Mouse (Mus musculus): ENCODE data around the gene Vmn1r198. TPM values are rescaled to one million over a fixed set of nuclear protein-coding genes. Genes with fewer than 3 reads are reported as not detected.
"Not testable (repeated sequence)": the region's sequence is repeated elsewhere in the genome, so short reads cannot be mapped to it uniquely, and the experiment has no call there.

The Vmn1r198 gene
- total RNA-seq (2021): not detected

- no peak for DNase-seq (ENCODE audit: low spot score)
- intact Hi-C loops (cut with DNase I): no loop called here
These were observed at the start of gene Vmn1r198 for GRCm38 (mm10) chr13:22350064-22350463. Gene Vmn1r198, plus strand, starts transcription at chr13:22350364.

DNA sequence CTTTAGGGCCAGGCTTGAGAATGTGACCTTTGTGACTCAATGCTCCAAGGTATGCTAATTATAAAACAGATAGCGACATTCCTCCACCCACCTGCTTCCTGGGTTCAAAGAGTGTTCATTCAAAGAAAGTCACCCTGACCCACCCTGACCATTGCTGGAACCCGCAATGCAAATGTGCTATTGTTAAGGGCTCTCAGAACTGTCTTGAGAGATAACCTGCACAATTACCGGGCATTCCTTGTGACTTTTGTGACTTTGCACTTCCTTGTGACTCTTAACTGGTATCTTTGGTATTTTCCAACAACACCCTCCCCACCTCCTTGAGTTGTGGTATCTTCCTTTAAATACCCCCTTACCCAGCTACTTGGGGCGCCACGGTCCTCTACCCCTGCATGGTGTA lies 42.1 kb upstream of the Vmn1r198 start:
- intact Hi-C loops (cut with DNase I); DNase-seq (ENCODE audit: low spot score): not testable (repeated sequence)

DNA sequence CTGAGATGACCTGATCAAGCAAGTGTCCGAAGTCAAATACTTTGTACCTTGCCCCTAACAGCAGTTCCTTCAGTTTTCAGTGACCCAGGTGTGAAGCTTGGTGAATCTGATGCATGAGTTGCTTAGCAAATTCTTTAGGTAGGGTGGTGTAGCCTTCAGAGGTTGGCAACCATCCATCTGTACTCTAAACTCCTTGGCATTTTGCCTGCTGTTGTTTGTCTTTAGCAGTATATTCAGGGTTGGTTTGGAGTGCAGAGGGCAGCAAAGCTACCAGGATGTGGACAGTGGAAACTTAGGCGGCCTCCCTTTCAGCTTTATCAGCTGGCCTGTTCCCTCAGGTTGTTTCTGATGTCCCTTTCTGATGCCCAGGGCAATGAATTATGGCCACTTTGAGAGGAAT lies 34.8 kb upstream of the Vmn1r198 start:
- intact Hi-C loops (cut with DNase I): no loop called here
- no peak for DNase-seq (ENCODE audit: low spot score)

DNA sequence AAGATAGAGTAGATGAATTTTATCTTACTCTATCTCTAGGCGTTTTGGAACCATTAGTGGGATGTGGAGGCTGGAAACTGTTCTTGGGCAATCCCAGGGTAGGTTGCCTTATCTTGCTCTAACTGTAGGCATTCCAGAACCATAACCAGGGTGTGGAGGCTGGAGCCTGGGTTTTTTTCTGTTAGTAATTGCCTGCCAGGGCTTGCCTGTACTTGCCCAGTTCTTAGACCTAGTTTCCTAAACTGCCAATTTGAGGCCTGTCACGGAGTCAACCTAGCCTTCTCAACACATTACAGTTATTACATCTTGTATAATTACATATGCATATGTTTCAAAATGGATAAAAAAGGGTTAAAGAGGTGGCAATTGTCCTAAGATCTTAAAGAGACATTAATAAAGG lies 32.8 kb upstream of the Vmn1r198 start:
- no peak for DNase-seq (ENCODE audit: low spot score)
- intact Hi-C loops (cut with DNase I): no loop called here

DNA sequence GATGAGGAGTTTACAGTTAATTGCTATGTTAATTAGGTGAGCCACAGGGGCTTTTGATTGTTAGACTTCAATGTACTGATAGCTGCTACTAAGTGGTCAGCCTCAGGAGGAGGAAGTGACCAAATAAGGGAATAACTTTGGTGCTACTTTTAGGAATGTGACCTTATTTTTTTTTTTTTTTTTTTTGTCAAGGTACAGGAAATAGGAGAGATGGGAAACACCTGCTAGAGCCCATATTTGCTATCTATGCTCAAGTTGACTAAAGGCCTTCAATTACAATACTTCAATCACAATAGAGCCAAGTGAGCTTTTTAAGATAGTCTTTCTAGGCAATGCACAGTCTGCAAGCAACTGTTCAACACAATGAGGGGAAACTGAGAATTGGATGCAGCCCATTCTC lies 30.1 kb upstream of the Vmn1r198 start:
- no peak for DNase-seq (ENCODE audit: low spot score)
- intact Hi-C loops (cut with DNase I): no loop called here

DNA sequence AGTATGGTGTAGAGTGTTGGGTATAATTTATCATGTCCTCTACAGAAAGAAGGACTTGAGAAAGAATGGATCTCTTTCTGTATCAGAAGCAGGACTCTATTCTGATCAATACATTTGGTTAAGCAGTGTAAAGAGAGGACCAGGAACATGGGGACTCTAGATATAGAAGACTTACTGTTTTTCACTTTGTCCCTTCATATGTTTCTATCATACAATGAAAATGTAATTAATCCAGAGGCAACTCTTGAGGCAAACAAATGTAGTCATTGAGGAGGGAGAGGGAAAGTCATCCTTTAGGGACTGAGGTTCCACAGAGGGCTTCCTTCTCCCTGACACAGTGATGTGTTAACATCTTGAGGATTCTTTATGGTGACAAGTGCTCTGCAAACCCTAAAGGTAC lies 25.9 kb upstream of the Vmn1r198 start, which contains the start of gene Vmn1r197:
Vmn1r197 (plus strand) TSS at position 301 of the 400 bp plus-strand sequence.
- no peak for DNase-seq (ENCODE audit: low spot score)
- intact Hi-C loops (cut with DNase I): no loop called here

GRCm38 (mm10) chr13:22333269-22333668 lies 16.9 kb upstream of the Vmn1r198 start:
- intact Hi-C loops (cut with DNase I): no loop called here
- no peak for DNase-seq (ENCODE audit: low spot score)

DNA sequence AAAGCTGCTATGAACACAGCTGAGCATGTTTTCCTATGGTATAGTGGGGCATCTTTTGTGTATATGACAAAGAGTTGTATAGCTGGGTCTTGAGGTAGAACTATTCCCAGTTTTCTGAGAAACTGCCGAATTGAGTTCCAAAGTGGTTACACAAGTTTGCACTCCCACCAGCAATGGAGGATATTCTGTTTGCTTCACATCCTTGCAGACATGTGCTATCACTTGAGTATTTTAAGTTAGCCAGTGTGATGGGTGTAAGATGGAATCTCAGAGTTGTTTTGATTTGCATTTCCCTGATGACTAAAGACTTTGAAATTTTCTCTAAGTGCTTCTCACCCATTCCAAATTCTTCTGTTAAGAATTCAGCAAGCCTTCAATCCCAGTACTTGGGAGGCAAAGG lies 14.6 kb upstream of the Vmn1r198 start:
- intact Hi-C loops (cut with DNase I): no loop called here
- DNase-seq (ENCODE audit: low spot score): no peak

GRCm38 (mm10) chr13:22350813-22351212 lies 649 bp downstream of the Vmn1r198 start:
- no peak for DNase-seq (ENCODE audit: low spot score)

DNA sequence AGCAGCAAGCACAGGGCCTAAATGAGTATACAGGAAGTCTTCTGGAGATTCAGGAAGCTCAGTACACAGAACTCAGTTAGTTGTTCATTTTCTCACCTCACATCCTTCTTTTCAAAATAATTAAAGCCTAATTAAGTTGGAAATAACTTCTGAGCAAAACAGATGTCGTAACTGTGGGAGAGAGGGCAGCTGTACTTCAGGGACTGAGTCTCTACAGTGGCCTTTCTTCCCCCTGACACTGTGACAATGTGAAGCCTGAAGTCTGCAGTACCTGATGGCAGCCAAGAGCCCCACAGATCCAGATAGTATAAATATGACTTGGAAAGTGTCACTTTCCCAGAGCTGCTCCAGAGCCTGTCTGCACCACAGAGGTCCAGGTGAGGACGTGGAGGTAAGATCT lies 29.4 kb downstream of the Vmn1r198 start, which contains the start of gene Vmn1r199:
Vmn1r199 (plus strand) TSS at position 301 of the 400 bp plus-strand sequence.
- intact Hi-C loops (cut with DNase I): no loop called here
- no peak for DNase-seq (ENCODE audit: low spot score)

More at GRCm38 (mm10) chr13:22350813-22351212, 649 bp downstream of the Vmn1r198 start:
- intact Hi-C loops (cut with DNase I): no loop called here

DNA sequence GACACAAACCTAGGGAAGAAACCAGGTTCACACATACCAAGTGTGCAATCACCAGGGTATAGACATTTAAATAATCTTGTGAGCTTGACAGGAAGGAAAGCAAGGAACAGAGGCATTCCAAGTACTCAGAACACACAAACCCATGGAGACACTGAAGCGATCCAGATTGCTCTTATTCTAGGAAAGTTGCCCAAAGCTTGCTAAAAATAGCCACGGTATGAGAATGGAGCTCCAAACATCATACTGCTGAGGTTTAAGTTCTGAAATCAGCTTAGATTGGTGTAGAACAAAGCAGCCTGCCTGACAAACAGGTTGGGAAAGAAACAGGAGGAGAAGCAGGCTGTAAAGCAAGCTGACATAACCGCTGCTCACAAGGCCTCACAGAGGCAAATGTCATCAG lies 31.0 kb downstream of the Vmn1r198 start:
- DNase-seq (ENCODE audit: low spot score): not testable (repeated sequence)

GRCm38 (mm10) chr13:22383401-22383800 lies 33.2 kb downstream of the Vmn1r198 start:
- no peak for DNase-seq (ENCODE audit: low spot score)
- intact Hi-C loops (cut with DNase I): no loop called here

More for the DNA sequence above, 31.0 kb downstream of the Vmn1r198 start:
- intact Hi-C loops (cut with DNase I): not testable (repeated sequence)

DNA sequence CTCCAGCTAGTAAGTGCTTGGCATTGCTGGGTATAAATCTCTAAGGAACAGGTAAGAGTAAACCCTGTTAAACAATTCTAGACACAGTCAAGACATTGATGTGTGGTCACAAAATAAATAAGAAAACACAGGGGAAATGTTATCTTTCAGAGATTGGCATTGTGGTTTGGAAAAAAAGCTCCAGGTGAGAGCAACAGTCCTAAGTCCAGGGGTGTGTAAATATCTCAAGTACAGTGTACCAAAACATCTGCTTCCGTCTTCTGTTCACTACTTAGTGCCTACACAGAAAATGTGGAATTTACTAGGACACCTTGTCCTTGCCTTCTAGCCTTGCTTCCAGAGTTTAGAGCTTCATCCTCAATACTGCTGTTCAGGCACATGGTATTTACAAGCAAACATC lies 36.9 kb downstream of the Vmn1r198 start:
- intact Hi-C loops (cut with DNase I): no loop called here
- no peak for DNase-seq (ENCODE audit: low spot score)

DNA sequence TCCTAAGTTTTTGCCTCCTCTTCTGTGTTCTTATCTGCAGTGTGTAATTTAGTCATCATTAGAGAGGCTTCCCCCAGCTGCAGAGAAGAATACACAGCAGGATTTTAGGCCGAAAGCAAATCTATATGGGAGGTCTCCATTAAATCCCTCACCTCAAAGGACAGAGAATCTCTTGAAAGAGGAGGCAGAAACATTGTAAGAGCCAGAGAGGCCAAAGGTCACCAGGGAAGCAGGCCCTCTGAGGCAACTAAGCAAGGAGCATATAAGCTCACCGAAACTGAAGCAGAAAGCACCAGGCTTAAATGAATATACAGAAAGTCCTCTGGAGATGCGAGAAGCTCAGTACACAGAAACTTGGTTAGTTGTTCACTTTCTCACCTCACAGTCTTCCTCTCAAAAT lies 39.9 kb downstream of the Vmn1r198 start, which contains the start of gene Vmn1r200:
Vmn1r200 (plus strand) TSS at position 301 of the 400 bp plus-strand sequence.
- intact Hi-C loops (cut with DNase I): no loop called here
- no peak for DNase-seq (ENCODE audit: low spot score)

GRCm38 (mm10) chr13:22402978-22403377 lies 52.8 kb downstream of the Vmn1r198 start:
- DNase-seq (ENCODE audit: low spot score): no peak
- intact Hi-C loops (cut with DNase I): no loop called here

Other genes starting within 250 kb of the Vmn1r198 start
- gene Vmn1r189, start 244.5 kb upstream of the Vmn1r198 start, total RNA-seq (2021): not detected
- not detected for gene Vmn1r191, start 166.4 kb upstream of the Vmn1r198 start, total RNA-seq (2021)
- not detected for gene Vmn1r192, start 159.2 kb upstream of the Vmn1r198 start, total RNA-seq (2021)
- gene Vmn1r193, start 127.2 kb upstream of the Vmn1r198 start, total RNA-seq (2021): not detected
- gene Vmn1r194, start 106.1 kb upstream of the Vmn1r198 start, total RNA-seq (2021): not detected
- gene Vmn1r195, start 79.8 kb upstream of the Vmn1r198 start, total RNA-seq (2021): not detected
- gene Vmn1r196, start 60.4 kb upstream of the Vmn1r198 start, total RNA-seq (2021): not detected
- gene Vmn1r197, start 25.8 kb upstream of the Vmn1r198 start, total RNA-seq (2021): not detected
- gene Vmn1r199, start 29.5 kb downstream of the Vmn1r198 start, total RNA-seq (2021): not detected
- not detected for gene Vmn1r200, start 40.0 kb downstream of the Vmn1r198 start, total RNA-seq (2021)
- not detected for gene Vmn1r201, start 121.6 kb downstream of the Vmn1r198 start, total RNA-seq (2021)
- gene Vmn1r202, start 155.0 kb downstream of the Vmn1r198 start, total RNA-seq (2021): not detected
- gene Vmn1r203, start 167.8 kb downstream of the Vmn1r198 start, total RNA-seq (2021): not detected
- not detected for gene Vmn1r204, start 202.8 kb downstream of the Vmn1r198 start, total RNA-seq (2021)
- gene Vmn1r205, start 242.6 kb downstream of the Vmn1r198 start, total RNA-seq (2021): not detected

All from heart, postnatal 25 days (tissue).